Mouse (Mus musculus) thymus, postnatal 0 days (tissue): Measurements from ENCODE around the gene Aldh18a1. TPM values are rescaled to one million over a fixed set of nuclear protein-coding genes. Genes with fewer than 3 reads are reported as not detected.
"Not testable (repeated sequence)": the region's sequence is repeated elsewhere in the genome, so short reads cannot be mapped to it uniquely, and the experiment has no call there.

Source experiments
- DNase-seq: peaks from one replicate; pipeline ENCODE4 v3.0.0-alpha.2; 2015; ENCODE audit warnings: low spot score
- polyA plus RNA-seq: library from polyadenylated mRNA; unstranded; fragments of >200 nt; fragmentation: Nextera tagmentation; extraction: Ambion mirVana; gene quantifications from 2 replicates; pipeline ENCODE4 v1.2.1, GENCODE M21; 2015

Aldh18a1 gene
- polyA plus RNA-seq = 28.2 and 36.1 TPM in 2 replicates

DNA sequence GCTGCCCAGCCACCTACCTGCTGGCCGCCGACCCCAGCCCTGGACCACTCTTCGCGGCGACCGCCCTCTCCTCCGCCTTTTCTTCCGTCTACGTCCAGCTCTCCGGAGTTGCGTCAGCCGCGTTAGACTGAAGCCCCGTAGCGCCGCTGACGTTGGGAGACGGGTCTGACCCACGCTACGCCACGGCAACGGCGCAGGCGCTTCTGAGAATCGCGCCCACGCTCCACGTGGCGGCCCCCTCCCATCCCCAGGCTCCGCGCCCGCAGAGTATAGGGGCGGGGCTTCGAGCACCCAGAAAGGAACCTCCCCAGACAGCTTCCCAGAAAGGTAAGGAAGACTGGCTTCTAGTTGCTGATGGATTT is at the start of gene Aldh18a1:
Gene Aldh18a1 (minus strand): TSS at position 171 of the 362 bp plus-strand sequence.
- peak; percentile 95 for DNase-seq

DNA sequence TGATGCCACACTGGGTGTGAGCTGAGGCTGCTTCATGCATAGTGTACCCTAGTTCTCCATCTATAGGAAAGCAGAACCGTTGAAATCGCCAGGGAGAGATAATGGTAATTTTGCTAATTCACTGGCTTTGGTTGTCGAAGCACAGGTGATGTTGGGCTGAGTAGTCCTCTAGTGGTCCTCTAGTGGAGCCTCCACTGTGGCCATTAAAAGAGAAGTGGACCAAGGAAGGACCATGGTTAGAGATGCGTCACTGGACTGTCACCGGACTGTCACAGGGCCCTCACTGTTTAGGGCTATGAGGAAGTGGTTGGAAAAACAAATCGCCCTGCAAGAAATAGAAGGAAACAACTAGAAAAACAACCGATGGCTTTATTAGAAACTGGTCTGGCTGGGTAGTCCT is 49.3 kb upstream of the Aldh18a1 start:
- no peak for DNase-seq

DNA sequence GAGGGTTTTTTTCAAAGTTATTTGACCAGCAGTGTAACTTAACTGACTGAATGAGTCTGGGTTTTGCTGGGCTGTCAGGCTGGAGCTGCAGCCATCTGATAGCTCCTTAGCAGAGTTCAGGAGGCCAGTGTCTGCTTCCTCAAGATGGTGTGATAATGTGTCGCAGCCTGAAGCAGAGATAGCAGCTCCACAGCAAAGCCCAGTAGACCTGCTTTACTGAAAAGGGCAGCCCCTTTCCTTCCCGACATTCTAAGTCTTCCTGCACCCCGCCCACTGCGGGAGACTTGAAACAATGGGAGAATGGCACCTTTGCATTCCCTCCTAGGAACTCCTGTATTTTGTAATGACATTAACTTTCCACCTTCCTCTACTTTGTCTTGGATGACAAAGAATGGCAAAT is 48.8 kb upstream of the Aldh18a1 start:
- no peak for DNase-seq

DNA sequence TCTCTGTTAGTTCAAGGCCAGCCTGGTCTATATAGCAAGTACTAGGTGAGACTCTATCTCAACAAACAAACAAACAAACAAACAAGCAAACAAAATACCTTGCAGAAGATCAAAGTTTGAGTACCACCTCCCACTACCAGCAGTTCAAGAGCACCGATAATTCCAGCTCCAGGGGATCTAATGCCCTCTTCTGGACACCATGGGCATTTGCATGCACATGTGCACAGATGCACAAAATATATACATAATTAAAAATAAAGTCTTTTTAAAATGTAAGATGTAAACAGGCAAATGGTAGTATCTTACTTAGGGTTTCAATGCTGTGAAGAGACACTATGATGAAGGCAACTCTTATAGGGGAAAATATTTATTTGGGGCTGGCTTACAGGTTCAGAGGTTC is 44.9 kb upstream of the Aldh18a1 start:
- DNase-seq = no peak

DNA sequence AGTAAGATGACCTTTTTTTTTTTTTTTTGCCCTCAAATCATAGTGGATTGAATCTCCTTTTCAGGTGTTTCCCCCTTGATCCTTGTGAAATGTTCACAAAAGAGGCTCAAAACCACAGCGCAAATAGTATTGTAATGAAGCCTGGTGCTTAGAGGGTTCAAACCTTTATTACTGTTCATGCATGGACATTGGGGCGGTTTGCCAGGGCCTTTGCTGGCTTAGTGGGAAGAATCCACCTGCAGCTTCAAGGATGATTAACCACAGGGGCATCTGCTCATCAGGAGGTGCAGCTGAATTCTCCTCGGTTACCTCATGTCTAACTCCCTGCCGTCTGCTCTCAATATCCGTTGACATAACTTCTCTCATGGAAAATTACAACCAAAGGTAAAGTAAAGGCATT is 44.4 kb upstream of the Aldh18a1 start:
- DNase-seq = no peak

DNA sequence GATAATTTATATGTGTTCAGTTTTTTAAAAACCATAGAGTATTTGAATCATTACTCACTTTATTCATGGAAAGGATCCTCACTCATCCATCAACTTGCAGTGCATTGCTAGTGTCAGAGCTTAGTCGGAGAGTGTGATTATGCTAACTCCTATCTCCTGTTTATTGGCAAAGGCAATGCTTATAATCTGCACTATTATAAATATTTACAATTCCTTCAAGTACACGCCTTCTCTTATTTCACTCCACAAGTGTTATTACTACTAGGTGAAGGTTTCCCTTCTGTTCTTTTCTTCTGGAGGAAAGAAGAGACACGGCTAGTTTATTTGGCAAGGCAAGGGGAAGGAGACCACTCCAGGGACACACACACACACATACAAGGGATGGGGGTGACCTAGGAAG is 43.9 kb upstream of the Aldh18a1 start:
- DNase-seq = no peak

DNA sequence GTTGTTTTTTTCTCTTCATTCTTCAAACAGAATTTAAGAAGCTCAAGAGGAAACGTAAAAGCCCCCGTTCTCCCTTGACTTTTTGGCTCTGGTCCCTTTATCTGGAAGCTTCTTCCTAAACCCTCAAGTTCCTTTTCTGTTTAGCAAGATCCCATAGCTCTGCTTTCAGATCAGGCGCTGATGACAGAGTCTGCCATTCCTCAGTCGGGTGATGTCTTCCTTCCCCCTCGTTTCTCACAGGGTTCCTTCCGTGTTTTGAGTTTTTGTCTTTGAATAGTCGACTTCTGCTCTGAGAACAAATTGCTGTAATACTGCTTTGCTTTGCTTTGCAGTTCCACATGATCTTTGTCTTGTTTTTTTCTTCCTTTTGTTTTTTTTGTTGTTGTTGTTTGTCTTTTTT is 42.3 kb upstream of the Aldh18a1 start:
- DNase-seq = no peak

DNA sequence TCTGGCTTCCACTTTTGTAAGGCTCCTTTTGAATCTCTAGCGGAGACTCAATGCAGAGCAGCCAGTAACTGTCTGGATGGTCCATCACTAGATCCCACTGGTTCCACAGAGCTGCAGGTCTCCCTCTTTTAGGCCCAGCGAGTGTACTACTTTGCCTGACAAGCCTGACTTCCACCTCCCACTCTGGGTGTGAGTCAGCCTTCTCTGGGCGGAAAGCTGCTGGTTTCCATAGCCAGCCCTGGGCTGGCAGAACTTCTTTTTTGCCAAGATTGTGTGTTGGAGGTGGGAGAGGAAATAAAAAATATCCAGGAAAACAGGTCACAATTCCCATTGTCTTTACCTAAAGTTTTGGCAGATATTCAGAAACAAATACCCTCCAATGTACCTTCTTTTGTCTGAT is 41.8 kb upstream of the Aldh18a1 start:
- no peak for DNase-seq

DNA sequence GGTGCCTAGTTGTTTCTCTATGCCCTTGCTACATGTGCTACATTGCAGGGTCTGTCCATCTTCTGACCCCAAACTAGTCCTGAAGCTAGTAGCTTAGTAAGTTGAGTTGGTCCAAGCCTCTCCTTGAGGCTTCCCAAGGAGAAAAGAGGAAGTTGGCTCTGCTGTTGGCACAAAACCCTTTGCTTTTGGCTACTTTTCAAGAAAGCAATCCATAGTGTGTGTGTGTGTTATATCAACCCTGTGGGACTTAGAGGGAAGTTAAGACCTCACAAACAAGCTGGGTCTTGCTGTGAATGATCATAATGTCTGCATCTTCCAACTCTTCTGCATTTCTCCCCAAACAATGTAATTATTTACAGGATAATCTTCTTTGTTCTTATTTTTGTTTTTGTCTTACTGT is 40.7 kb upstream of the Aldh18a1 start:
- no peak for DNase-seq

DNA sequence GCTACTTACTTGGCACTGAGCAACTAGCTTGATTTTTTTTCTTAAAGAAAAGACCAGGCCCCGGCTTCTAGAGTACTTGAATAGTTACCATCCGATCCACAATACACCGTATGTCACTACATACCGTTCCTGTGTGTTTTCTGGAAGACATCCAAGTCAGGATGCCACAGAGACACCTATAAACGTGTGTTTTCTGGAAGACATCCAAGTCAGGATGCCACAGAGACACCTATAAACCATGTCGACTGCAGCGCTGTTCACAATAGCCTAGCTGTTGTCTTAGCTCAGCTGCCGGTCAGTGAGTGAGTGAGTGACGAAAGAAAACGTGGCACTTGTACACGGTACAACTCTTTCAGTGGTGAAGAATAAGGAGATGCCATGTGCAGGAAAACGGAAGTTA is 37.7 kb upstream of the Aldh18a1 start:
- no peak for DNase-seq

DNA sequence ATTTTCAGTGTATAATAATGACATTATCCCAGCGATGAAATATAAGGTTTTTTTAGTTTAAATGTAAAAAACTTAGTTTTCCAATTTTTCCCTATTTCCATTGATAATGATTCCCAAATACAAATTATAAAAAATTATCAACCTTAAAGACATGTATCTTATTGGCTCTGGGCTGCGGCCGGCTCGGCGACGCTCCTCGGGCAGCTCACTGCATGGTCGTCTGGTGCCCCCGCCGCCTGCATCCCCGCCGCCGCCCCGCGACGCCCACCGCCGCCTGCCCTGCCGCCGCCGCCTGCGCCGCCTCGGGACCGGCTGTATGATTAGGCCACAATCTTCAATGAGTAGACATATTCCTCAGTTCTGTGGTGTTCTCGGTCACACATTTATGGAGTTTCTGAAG is 33.4 kb upstream of the Aldh18a1 start:
- DNase-seq = not testable (repeated sequence)

DNA sequence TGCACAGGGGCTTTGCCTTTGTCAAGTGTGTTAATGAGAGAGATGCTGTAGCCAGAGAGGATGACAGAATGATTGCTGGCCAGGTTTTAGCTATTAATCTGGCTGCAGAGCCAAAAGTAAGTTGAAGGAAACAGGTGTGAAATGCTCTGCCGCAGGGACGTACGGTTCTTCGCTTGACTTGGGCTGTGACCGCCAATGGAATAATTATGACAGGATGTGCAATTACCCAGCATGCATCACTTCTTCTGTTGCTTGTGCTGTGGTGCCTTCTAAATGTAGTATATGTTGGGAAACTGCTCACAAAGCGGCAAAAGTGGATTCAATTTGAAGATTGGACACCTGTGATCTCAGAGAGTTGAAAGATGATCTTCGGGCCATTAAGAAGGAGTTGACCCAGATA is 27.8 kb upstream of the Aldh18a1 start:
- DNase-seq = peak; percentile 54

DNA sequence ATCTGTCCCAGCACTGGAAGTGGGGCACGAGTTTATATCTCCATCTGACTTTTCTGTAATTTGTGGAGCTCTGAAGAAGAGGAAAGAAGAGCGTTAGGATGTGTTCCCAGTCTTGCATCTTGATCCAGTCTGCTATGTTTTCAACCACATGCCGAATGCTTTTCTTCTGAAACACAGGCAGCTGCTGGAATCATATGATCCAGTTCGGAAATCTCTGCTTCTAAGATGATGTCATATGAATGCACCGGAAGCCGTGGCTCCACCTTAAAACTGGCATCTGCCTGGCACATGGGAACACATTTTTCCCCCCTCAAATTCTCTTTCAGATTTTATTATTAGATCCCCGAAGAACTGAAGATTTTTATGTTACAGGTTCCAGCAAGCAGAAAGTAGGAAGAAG is 26.5 kb upstream of the Aldh18a1 start:
- DNase-seq = no peak

DNA sequence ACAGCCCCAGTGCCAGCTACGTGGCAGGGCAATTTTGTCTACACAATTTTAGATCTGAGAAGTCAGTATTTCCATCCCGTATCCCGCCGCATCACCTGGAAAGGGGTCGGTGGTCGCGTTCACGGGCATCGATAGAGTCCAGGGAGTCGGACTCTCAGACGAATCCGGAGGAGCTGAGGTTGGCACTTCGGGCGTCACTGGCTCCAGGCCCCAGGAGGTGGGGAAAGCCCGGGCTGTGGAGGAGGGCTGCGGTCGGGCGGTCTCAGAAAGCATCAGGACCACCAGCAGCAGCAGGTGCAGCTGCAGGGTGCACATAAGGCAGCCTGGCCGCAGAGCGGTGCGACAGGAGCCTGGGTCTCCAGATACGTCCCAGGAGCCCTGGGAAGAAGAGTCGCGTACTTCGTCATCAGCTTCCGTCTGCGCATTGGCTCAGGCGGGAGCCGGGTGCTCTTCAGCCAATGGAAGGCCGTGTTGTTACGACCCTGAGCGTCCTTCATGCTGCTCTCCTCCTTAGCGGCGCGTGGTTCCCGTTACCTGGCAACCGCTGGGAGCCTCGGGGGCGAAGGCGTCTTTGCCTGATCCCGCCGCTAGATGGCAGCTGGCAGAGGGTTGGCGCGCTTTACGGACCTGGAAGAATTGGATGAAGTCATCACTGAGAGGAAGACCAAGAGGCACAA is 23.7 kb upstream of the Aldh18a1 start, which contains the start of the genes Tctn3 and Entpd1:
Gene Tctn3 (minus strand): TSS at position 404 of the 677 bp plus-strand sequence.
Gene Entpd1 (plus strand): TSS at position 537 of the 677 bp plus-strand sequence.
- peak; percentile 97 for DNase-seq

DNA sequence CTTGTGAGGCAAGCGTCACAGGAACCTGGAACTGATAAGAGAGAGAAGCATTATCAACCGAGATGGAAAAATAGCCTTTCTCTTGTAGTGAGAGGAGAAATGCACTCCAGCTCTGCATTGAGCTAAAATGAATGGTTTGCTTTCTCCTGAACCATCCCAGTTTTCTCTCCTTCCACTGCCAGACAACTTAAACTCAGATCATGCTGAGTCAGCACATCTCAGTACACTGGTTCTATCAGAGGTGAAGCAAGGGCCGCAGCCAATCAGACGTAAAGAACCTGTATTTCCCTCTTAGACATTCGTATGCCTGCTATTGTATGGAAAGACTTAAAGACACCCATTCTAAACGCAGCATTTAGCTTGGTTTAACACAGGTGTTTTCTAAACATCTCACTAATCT is 19.4 kb upstream of the Aldh18a1 start:
- DNase-seq = no peak

DNA sequence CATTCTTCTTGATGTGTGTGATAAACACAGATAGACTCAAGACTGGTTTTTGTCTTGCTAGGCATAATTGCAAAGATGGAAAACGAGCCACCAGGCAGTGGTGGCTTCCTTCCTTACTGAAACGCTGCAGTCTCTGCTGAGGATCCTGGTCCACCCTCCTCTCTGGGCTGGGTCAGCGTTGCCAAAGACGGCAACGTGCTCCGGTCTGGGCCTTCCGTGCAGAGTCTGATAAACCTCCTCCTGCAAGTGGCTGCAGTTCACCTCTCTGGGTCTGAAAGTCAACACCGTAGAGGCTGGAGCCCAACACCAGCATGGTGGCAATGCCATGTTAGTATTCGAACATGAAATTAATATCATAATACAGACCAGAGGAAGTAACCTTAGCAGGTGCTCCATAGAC is 16.9 kb upstream of the Aldh18a1 start:
- DNase-seq = no peak

DNA sequence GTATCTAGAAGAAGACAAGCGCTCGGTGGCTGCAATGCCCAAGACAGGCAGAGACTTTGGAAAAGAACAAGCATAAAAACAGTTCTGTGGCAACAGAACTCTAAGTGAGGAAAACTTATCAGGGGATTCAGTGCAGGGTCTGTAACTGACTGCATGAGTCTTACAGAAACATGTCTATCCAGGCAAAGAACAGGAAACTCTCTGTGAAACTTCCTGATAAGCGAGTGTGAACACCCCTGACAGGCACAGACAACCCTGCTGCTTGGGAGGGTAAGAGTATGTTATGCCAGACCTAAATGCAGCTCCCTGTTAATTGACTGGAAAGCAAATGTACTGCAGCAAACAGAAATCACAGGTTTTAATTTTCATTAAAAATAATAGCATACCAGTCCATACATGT is 13.6 kb upstream of the Aldh18a1 start:
- DNase-seq = no peak

DNA sequence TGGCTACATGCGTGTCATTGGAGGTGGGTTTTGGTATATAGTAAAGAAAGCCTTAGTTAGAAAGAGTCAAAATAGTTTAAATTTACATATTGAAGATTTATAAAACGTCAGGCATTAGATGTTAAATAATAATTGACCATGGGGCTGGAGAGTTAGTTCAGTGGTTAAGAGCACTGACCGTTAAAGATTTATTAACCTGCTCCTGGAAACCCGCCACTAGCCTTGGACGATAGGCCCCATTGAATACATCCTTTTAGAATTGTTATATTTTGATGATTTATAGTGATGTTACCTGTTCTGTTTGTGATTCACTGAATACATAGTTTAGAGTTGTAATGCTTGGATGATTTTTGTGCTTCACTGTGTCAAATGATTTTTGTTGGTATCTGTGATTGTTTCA is 12.6 kb upstream of the Aldh18a1 start:
- DNase-seq = not testable (repeated sequence)

DNA sequence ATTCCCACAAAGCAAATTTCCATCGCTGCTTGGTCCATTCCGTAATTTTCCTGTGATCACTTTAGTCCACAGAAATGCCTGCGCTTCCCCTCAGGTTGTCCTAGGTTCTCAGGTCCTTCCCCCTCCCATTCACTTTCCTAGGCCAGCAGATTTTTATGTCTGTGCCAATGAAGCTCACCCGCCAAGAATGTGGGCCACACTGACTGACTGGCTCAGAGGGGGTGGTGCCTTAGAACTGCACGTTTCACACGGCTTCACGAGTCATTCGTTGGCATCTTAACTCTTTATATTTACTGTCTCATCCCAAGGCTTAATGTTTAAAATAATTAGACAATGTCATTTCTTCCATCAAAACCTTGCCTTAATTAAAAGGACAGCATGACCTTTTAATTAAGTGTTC is 7.6 kb upstream of the Aldh18a1 start:
- no peak for DNase-seq

DNA sequence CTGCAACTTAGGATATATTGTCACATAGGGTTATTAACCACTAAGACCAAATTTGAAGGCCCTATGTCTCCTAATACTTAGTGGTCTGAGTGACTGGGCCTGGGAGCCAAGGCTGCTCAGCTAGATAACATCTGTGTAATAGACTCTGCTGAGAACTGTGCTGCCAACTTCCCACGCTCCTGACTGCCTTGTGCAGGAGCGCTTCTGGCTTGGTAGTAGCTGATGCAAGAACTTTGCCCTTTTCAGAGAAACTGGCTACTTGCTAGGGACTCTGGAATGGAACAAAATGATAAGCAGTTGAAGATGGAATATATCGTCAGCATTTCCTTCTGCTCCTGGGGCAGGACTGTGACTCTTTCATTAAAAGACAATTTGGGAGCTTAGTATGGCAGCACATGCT is 7.0 kb upstream of the Aldh18a1 start:
- DNase-seq = no peak

DNA sequence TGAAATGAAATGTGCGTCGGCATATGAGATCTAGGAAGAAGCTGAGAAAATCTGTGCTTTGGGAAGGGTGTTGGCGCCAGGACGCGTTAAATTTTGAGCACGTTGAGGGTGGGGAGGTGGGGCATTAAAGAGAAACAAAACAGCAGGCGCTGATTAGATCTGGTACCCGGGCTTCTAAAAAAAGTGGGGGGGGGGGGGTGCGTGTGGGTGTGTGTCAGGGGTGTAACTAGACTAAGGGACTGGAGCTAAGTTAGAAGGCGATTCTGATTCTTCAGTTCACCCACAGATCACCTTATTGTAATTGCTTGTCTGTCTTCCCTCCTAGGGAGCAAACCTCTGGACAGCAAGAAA is 1.2 kb upstream of the Aldh18a1 start:
- no peak for DNase-seq

DNA sequence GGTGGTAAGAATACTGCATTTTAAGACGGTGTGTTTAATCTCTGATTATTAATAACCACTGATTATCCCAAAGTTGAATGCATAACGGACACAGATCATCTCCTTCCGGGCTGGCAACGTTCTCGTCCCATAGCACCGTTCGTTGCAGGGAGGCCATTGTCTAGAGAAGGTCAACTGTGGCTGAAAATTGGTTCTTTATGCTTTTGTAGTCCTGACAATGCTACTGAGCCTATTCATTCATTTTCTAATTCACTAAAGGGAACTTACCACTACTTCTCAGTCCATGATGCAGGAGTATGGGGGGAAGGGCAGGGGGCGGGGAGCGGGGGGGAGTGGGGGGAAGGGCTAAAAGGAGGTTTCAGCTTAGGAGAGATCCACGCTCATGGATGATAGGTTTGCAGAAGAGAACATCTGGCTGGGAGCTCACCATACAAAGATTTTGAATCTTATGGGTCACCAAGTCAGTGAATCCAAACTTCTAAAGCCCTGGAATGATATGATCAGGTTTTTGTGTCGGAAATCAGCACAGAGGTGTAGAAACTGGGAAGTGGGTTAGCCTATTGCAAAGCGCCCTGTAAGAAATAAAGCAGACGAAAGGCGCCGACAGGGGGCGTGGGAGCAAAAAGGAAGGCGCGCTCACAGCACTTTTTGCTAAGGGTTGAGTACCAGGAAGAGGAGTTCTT is 725 bp upstream of the Aldh18a1 start:
- peak; percentile 95 for DNase-seq
